Mouse (Mus musculus) CH12.LX (cell line): ENCODE measurements around the gene Hist1h3g. TPM values are rescaled to one million over a fixed set of nuclear protein-coding genes. Genes with fewer than 3 reads are reported as not detected.
"Not testable (repeated sequence)": the region's sequence is repeated elsewhere in the genome, so short reads cannot be mapped to it uniquely, and the experiment has no call there.

ENCODE experiments used
- DNase-seq: peaks from one replicate; pipeline ENCODE4 v3.0.0-alpha.2; 2013; ENCODE audit errors: extremely low read depth
- H3K27ac ChIP-seq: 2 replicates; pipeline ENCODE4 v1.5.1; 2012; ENCODE audit warnings: low read depth, mild to moderate bottlenecking, control low read depth, moderate library complexity; ENCODE audit not compliant: insufficient read depth
- H3K27me3 ChIP-seq: replicated peaks from 2 replicates; pipeline ENCODE3; 2012; ENCODE audit warnings: inconsistent platforms
- H3K36me3 ChIP-seq, 2 experiments: replicated peaks in 1 of 2; 2 replicates each; pipeline versions ENCODE3 to v1.6.1; 2012; ENCODE audit warnings: inconsistent platforms in 1 of 2, low read length in 1 of 2, mild to moderate bottlenecking in 1 of 2, mixed read lengths in 1 of 2, moderate library complexity in 1 of 2; ENCODE audit not compliant: control insufficient read depth in 1 of 2, insufficient read depth in 1 of 2
- H3K4me1 ChIP-seq, 2 experiments: 2 replicates each; pipeline ENCODE4 v1.6.1; 2012; ENCODE audit warnings: inconsistent platforms in 1 of 2, moderate library complexity in 1 of 2; ENCODE audit not compliant: insufficient read depth in 2 of 2, control insufficient read depth in 1 of 2
- H3K4me2 ChIP-seq: 2 replicates; pipeline ENCODE4 v1.6.1; 2012; ENCODE audit warnings: low read depth, mild to moderate bottlenecking, control low read depth; ENCODE audit not compliant: poor library complexity, insufficient read depth, severe bottlenecking
- H3K4me3 ChIP-seq, 3 experiments: fragments of 150-350 bp in 1 of 3; sonication (generic) in 1 of 3; replicated peaks in 1 of 3; 2 replicates each; pipeline versions ENCODE3 to v1.5.1; 2011 to 2012; ENCODE audit warnings: low read depth in 2 of 3, low read length in 2 of 3, mild to moderate bottlenecking in 2 of 3, moderate library complexity in 2 of 3, control low read depth in 1 of 3, improper control_type of control experiment in 1 of 3, inconsistent platforms in 1 of 3, mixed read lengths in 1 of 3; ENCODE audit not compliant: poor library complexity in 1 of 3
- H3K79me2 ChIP-seq: replicated peaks from 2 replicates; pipeline ENCODE4 v1.6.1; 2012; ENCODE audit warnings: mild to moderate bottlenecking, moderate library complexity; ENCODE audit not compliant: control insufficient read depth, poor library complexity, insufficient read depth, severe bottlenecking; ENCODE audit errors: extremely low read depth
- H3K9ac ChIP-seq: 2 replicates; pipeline ENCODE4 v1.6.1; 2012; ENCODE audit warnings: low read depth, mild to moderate bottlenecking, control low read depth, moderate library complexity; ENCODE audit not compliant: insufficient read depth
- H3K9me3 ChIP-seq: replicated peaks from 2 replicates; pipeline ENCODE3; 2012; ENCODE audit warnings: low read length, inconsistent platforms, mixed read lengths
- BHLHE40 ChIP-seq: IDR thresholded peaks from 2 replicates; pipeline ENCODE4 v1.6.1; 2011; ENCODE audit warnings: mild to moderate bottlenecking, low read depth, low read length, improper control_type of control experiment
- CHD1 ChIP-seq: IDR thresholded peaks from 2 replicates; pipeline ENCODE4 v1.6.1; 2012; ENCODE audit warnings: low read depth, low read length, improper control_type of control experiment, inconsistent platforms
- CTCF ChIP-seq, 2 experiments: IDR thresholded peaks in 1 of 2; conservative IDR thresholded peaks in 1 of 2; 2 replicates each; pipeline ENCODE4 v1.5.1; 2011 to 2012; ENCODE audit warnings: low read depth in 2 of 2, low read length in 2 of 2, improper control_type of control experiment in 1 of 2, inconsistent platforms in 1 of 2, mild to moderate bottlenecking in 1 of 2, moderate library complexity in 1 of 2
- E2F4 ChIP-seq: IDR thresholded peaks from 2 replicates; pipeline ENCODE4 v1.6.1; 2011; ENCODE audit warnings: low read depth, low read length, improper control_type of control experiment; ENCODE audit not compliant: insufficient replicate concordance
- ELF1 ChIP-seq: IDR thresholded peaks from 2 replicates; pipeline ENCODE4 v1.6.1; 2014; ENCODE audit warnings: low read depth, mild to moderate bottlenecking, inconsistent platforms, low read length, improper control_type of control experiment
- ETS1 ChIP-seq: conservative IDR thresholded peaks from 2 replicates; pipeline ENCODE4 v1.6.1; 2012; ENCODE audit warnings: low read depth, mild to moderate bottlenecking, inconsistent platforms, low read length, improper control_type of control experiment, moderate library complexity
- HCFC1 ChIP-seq: IDR thresholded peaks from 2 replicates; pipeline ENCODE4 v1.6.1; 2012; ENCODE audit warnings: low read depth, mild to moderate bottlenecking, inconsistent platforms, low read length, improper control_type of control experiment
- IRF4 ChIP-seq: IDR thresholded peaks from 2 replicates; pipeline ENCODE4 v1.6.1; 2014; ENCODE audit warnings: low read depth, mild to moderate bottlenecking, inconsistent platforms, low read length, improper control_type of control experiment
- JUN ChIP-seq: IDR thresholded peaks from 2 replicates; pipeline ENCODE4 v1.6.1; 2011; ENCODE audit warnings: low read depth, mild to moderate bottlenecking, low read length, improper control_type of control experiment, moderate library complexity; ENCODE audit not compliant: insufficient read depth
- JUND ChIP-seq: conservative IDR thresholded peaks from 2 replicates; pipeline ENCODE4 v1.6.1; 2011; ENCODE audit warnings: low read depth, low read length, improper control_type of control experiment
- KAT2A ChIP-seq: IDR thresholded peaks from 2 replicates; pipeline ENCODE4 v1.6.1; 2012; ENCODE audit warnings: low read length, improper control_type of control experiment, inconsistent platforms; ENCODE audit not compliant: insufficient replicate concordance
- MAFK ChIP-seq: IDR thresholded peaks from 2 replicates; pipeline ENCODE4 v1.6.1; 2011; ENCODE audit warnings: low read length, improper control_type of control experiment; ENCODE audit not compliant: insufficient replicate concordance
- MAX ChIP-seq: IDR thresholded peaks from 2 replicates; pipeline ENCODE4 v1.6.1; 2011; ENCODE audit warnings: low read length, improper control_type of control experiment
- MEF2A ChIP-seq: IDR thresholded peaks from 2 replicates; pipeline ENCODE4 v1.6.1; 2014; ENCODE audit warnings: low read depth, mild to moderate bottlenecking, inconsistent platforms, low read length, improper control_type of control experiment, borderline replicate concordance
- MXI1 ChIP-seq: IDR thresholded peaks from 2 replicates; pipeline ENCODE4 v1.6.1; 2011; ENCODE audit warnings: mild to moderate bottlenecking, low read depth, low read length, improper control_type of control experiment
- MYC ChIP-seq: IDR thresholded peaks from 2 replicates; pipeline ENCODE4 v1.6.1; 2011; ENCODE audit warnings: low read depth, mild to moderate bottlenecking, improper control_type of control experiment, low read length
- NELFE ChIP-seq: IDR thresholded peaks from 2 replicates; pipeline ENCODE4 v1.6.1; 2011; ENCODE audit warnings: low read depth, low read length, improper control_type of control experiment
- POLR2A ChIP-seq: IDR thresholded peaks from 2 replicates; pipeline ENCODE4 v1.6.1; 2011; ENCODE audit warnings: low read depth, mild to moderate bottlenecking, improper control_type of control experiment, low read length
- POLR2AphosphoS2 ChIP-seq: IDR thresholded peaks from 2 replicates; pipeline ENCODE4 v1.6.1; 2011; ENCODE audit warnings: low read depth, low read length, improper control_type of control experiment
- RCOR1 ChIP-seq: conservative IDR thresholded peaks from 2 replicates; pipeline ENCODE4 v1.6.1; 2012; ENCODE audit warnings: low read depth, mild to moderate bottlenecking, inconsistent platforms, low read length, improper control_type of control experiment
- SIN3A ChIP-seq: IDR thresholded peaks from 2 replicates; pipeline ENCODE4 v1.6.1; 2012; ENCODE audit warnings: low read length, improper control_type of control experiment, inconsistent platforms
- TBP ChIP-seq: conservative IDR thresholded peaks from 2 replicates; pipeline ENCODE4 v1.6.1; 2011; ENCODE audit warnings: low read depth, low read length, improper control_type of control experiment
- TCF12 ChIP-seq: IDR thresholded peaks from 2 replicates; pipeline ENCODE4 v1.6.1; 2014; ENCODE audit warnings: low read depth, mild to moderate bottlenecking, inconsistent platforms, low read length, improper control_type of control experiment
- UBTF ChIP-seq: IDR thresholded peaks from 2 replicates; pipeline ENCODE4 v1.6.1; 2012; ENCODE audit warnings: low read depth, mild to moderate bottlenecking, inconsistent platforms, low read length, improper control_type of control experiment, moderate library complexity
- ZMIZ1 ChIP-seq: IDR thresholded peaks from 2 replicates; pipeline ENCODE4 v1.6.1; 2012; ENCODE audit warnings: low read depth, mild to moderate bottlenecking, inconsistent platforms, low read length, improper control_type of control experiment
- dilution Hi-C: fragments of 300-500 bp; cut with MboI; formaldehyde crosslinking; loops from 2 replicates; pipeline ENCODE4 v1.14.3; 2020; ENCODE audit warnings: low sequenced_read_pairs; ENCODE audit not compliant: extremely low pct_unique_long_range_greater_than_20kb, extremely low pct_ligation_motif_present
- in situ Hi-C: fragments of 300-500 bp; cut with MboI; formaldehyde crosslinking; loops from 3 replicates; pipeline ENCODE4 v1.14.3; 2019; ENCODE audit warnings: low sequenced_read_pairs, low pct_ligation_motif_present, low pct_unique_long_range_greater_than_20kb, mixed read lengths
- polyA plus RNA-seq: library from polyadenylated mRNA; unstranded; fragments of >175 nt; gene quantifications from 2 replicates; pipeline ENCODE4 v1.2.1, GENCODE M21; 2012; ENCODE audit warnings: low read depth; ENCODE audit not compliant: insufficient read length
- total RNA-seq, 2 experiments: library from RNA; depleted of rRNA; stranded (reverse); fragments of 300-350 nt in 1 of 2; fragments of >200 nt in 1 of 2; gene quantifications; 2 replicates each; pipeline ENCODE4 v1.2.3; 2012 to 2014

Gene Hist1h3g
- total and polyA plus RNA-seq, 3 experiments = 3.4 to 608 (median 75.3) TPM

DNA sequence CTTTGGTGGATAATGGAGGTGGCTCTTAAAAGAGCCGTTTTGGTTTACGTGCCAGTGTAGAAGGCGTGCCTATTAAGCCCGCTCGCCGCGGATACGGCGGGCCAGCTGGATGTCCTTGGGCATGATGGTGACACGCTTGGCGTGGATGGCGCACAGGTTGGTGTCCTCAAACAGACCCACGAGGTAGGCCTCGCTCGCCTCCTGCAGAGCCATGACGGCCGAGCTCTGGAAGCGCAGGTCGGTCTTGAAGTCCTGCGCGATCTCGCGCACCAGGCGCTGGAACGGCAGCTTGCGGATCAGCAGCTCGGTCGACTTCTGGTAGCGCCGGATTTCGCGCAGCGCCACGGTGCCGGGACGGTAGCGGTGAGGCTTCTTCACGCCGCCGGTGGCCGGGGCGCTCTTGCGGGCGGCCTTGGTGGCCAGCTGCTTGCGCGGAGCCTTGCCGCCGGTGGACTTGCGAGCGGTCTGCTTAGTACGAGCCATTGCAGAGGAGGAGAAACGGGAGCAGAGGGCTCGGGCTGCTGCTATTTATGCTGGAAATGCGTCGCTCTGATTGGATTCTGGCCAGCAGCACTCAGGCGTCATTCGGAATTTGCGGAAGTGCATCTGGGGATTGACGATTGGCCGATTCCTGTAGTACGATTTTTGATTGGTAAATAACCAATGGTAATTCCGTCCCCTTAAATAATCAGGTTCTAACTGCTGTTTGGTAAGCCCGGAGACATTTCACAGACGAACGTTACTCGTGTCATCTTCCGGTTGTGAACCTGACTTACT lies 26.8 kb downstream of the Hist1h3g start, which contains the start of gene Hist1h3e:
Hist1h3e (minus strand) TSS at position 487 of the 777 bp plus-strand sequence.
- H3K9me3 ChIP-seq, H3K27me3 ChIP-seq, dilution Hi-C loops, H3K79me2 ChIP-seq, H3K36me3 ChIP-seq: not testable (repeated sequence)
- peak within 1 kb of the TSS; percentile 35 to 58 (median 49) for H3K4me3 ChIP-seq
- peak within 1 kb of the TSS; percentile 100 for H3K9ac ChIP-seq
- peaks cover 3 to 27% of the 10 kb centered on the region in 2 experiments; a peak in 2 of 4 replicates for H3K4me1 ChIP-seq
- H3K4me2 ChIP-seq = peak within 1 kb of the TSS; percentile 99
- in situ Hi-C loops = loop anchor here (25.0 kb wide), 1 partner anchor 1825 kb away; the partner anchor contains the start of gene Hist1h4j
- DNase-seq = peak; percentile 98
- H3K27ac ChIP-seq = peak within 1 kb of the TSS; percentile 97
- TF ChIP-seq NELFE = peak; percentile 100
- TF ChIP-seq E2F4 = peak; percentile 86; the same call in 1 of the 2 replicates
- peak; percentile 62; the same call in 1 of the 2 replicates for TF ChIP-seq MEF2A
- 0 out of 2 replicates have a peak, but pooled peaks have one; percentile 70 for TF ChIP-seq MAX
- TF ChIP-seq CHD1 = 0 out of 2 replicates have a peak, but pooled peaks have one; percentile 33
- TF ChIP-seq ELF1 = peak; percentile 99
- peak; percentile 54 for TF ChIP-seq JUN
- 0 out of 2 replicates have a peak, but pooled peaks have one; percentile 63 for TF ChIP-seq KAT2A
- peak; percentile 98 for TF ChIP-seq POLR2A
- peak; percentile 100 for TF ChIP-seq ZMIZ1
- 0 out of 2 replicates have a peak, but pooled peaks have one; percentile 24 for TF ChIP-seq MAFK
- TF ChIP-seq TCF12 = peak; percentile 84
- 0 out of 2 replicates have a peak, but pooled peaks have one; percentile 17 for TF ChIP-seq ETS1
- TF ChIP-seq RCOR1 = 0 out of 2 replicates have a peak, but pooled peaks have one; percentile 58
- peak; percentile 25; the same call in 1 of the 2 replicates for TF ChIP-seq MYC
- TF ChIP-seq TBP = peak; percentile 99
- peak; percentile 98 for TF ChIP-seq POLR2AphosphoS2
- peak; percentile 49 for TF ChIP-seq IRF4
- TF ChIP-seq SIN3A = peak; percentile 80
- TF ChIP-seq UBTF = peak; percentile 95
- peak; percentile 80 for TF ChIP-seq HCFC1
- TF ChIP-seq JUND = peak; percentile 60
- 0 out of 4 replicates have a peak, but pooled peaks of 1 of the 2 experiments have one; percentile 0 for TF ChIP-seq CTCF (conservative IDR thresholded peaks at IDR 0.05 in 1 of 2, IDR thresholded peaks at IDR 0.05 in 1 of 2; ENCODE audit: low read depth in 2 of 2, low read length in 2 of 2)
- peak; percentile 61; the same call in 1 of the 2 replicates for TF ChIP-seq MXI1
- peak; percentile 41; the same call in 1 of the 2 replicates for TF ChIP-seq BHLHE40
